Mouse (Mus musculus) neural tube, embryonic 11.5 days (tissue): ENCODE results near the gene Arhgef3. TPM values are rescaled to one million over a fixed set of nuclear protein-coding genes. Genes with fewer than 3 reads are reported as not detected.

Experiments
- ATAC-seq: fragments of 200-750 bp; cut with Nextera tagmentation; 2 replicates; pipeline ENCODE4 v1.8.0; 2017; ENCODE audit warnings: moderate number of reproducible peaks, mild to moderate bottlenecking, moderate TSS enrichment, moderate library complexity; ENCODE audit not compliant: insufficient read depth, low FRiP score, low TSS enrichment
- DNase-seq: peaks from one replicate; pipeline ENCODE4 v3.0.0-alpha.2; 2015; ENCODE audit warnings: low spot score
- H3K27ac ChIP-seq: fragments of 300-500 bp; sonication (generic); 2 replicates; pipeline ENCODE4 v1.5.1; 2014; ENCODE audit warnings: low read depth, mild to moderate bottlenecking, low read length
- H3K27me3 ChIP-seq: fragments of 300-500 bp; sonication (generic); 2 replicates; pipeline ENCODE4 v1.6.1; 2014; ENCODE audit warnings: mild to moderate bottlenecking, low read length, mixed read lengths; ENCODE audit not compliant: control insufficient read depth, insufficient read depth
- H3K36me3 ChIP-seq: fragments of 300-500 bp; sonication (generic); 2 replicates; pipeline ENCODE4 v1.6.1; 2014; ENCODE audit warnings: mild to moderate bottlenecking, low read length, moderate library complexity, mixed read lengths; ENCODE audit not compliant: control insufficient read depth, insufficient read depth
- H3K4me1 ChIP-seq: fragments of 300-500 bp; sonication (generic); 2 replicates; pipeline ENCODE4 v1.6.1; 2014; ENCODE audit warnings: low read length, mixed read lengths; ENCODE audit not compliant: control insufficient read depth, insufficient read depth
- H3K4me2 ChIP-seq: fragments of 300-500 bp; sonication (generic); 2 replicates; pipeline ENCODE4 v1.6.1; 2014; ENCODE audit warnings: low read depth, mild to moderate bottlenecking, moderate library complexity
- H3K4me3 ChIP-seq: fragments of 300-500 bp; sonication (generic); 2 replicates; pipeline ENCODE4 v1.5.1; 2014; ENCODE audit warnings: low read depth, low read length
- H3K9ac ChIP-seq: fragments of 300-500 bp; sonication (generic); 2 replicates; pipeline ENCODE4 v1.6.1; 2014; ENCODE audit warnings: mild to moderate bottlenecking, low read length
- H3K9me3 ChIP-seq: fragments of 300-500 bp; sonication (generic); 2 replicates; pipeline ENCODE4 v1.6.1; 2016; ENCODE audit warnings: low read length; ENCODE audit not compliant: control insufficient read depth
- WGBS: fragments of 180-500 bp; shearing (Covaris S2); extraction: QIAGEN DNeasy Blood & Tissue Kit; methylation state at CpG from one replicate; pipeline ENCODE4 v1.1.7; 2014; 5-methylcytosine and 5-hydroxymethylcytosine counted together
- polyA plus RNA-seq: library from polyadenylated mRNA; unstranded; fragments of >200 nt; fragmentation: Nextera tagmentation; extraction: Ambion mirVana; gene quantifications from 2 replicates; pipeline ENCODE4 v1.2.1, GENCODE M21; 2014

Arhgef3 gene
- polyA plus RNA-seq, 1 experiment from 2014 or later: 5.1 TPM

- no peaks in the 10 kb centered on the region for H3K4me1 ChIP-seq
- H3K27me3 ChIP-seq: no peaks in the 10 kb centered on the region
- no peaks in the 10 kb centered on the region for H3K36me3 ChIP-seq
- H3K4me3 ChIP-seq: no peak overlapping the region
- no peaks in the 10 kb centered on the region for H3K9me3 ChIP-seq
- WGBS: 56% methylated on average over 5 of the region's 6 CpGs
- ATAC-seq (no peak), DNase-seq (no peak)
- H3K27ac ChIP-seq: no peak overlapping the region
- no peak overlapping the region for H3K9ac ChIP-seq
- no peak overlapping the region for H3K4me2 ChIP-seq
Measured at GRCm38 (mm10) chr14:27262349-27262748, 147.7 kb downstream of the Arhgef3 start.

- Histone ChIP-seq H3K27me3 (no peaks in the 10 kb centered on the region), H3K36me3 (no peaks in the 10 kb centered on the region), H3K27ac (no peak overlapping the region), H3K4me1 (no peaks in the 10 kb centered on the region), H3K9ac (no peak overlapping the region), H3K9me3 (no peaks in the 10 kb centered on the region), H3K4me3 (no peak overlapping the region), H3K4me2 (no peak overlapping the region)
- DNase-seq (no peak), ATAC-seq (no peak)
- WGBS: 64% methylated on average over 1 of the region's 1 CpGs
Measured at GRCm38 (mm10) chr14:27266601-27267000, 151.9 kb downstream of the Arhgef3 start.

GRCm38 (mm10) chr14:27268137-27268536, 153.4 kb downstream of the Arhgef3 start:
- Histone ChIP-seq H3K4me3 (no peak overlapping the region), H3K27me3 (no peaks in the 10 kb centered on the region), H3K9ac (no peak overlapping the region), H3K27ac (no peak overlapping the region), H3K4me1 (no peaks in the 10 kb centered on the region), H3K36me3 (no peaks in the 10 kb centered on the region), H3K9me3 (no peaks in the 10 kb centered on the region), H3K4me2 (no peak overlapping the region)
- 73% methylated on average over 5 of the region's 5 CpGs for WGBS
- no peak for ATAC-seq
- no peak for DNase-seq

GRCm38 (mm10) chr14:27268986-27269700, 154.4 kb downstream of the Arhgef3 start:
- WGBS: 87% methylated on average over 16 of the region's 16 CpGs
- H3K4me1 ChIP-seq: no peaks in the 10 kb centered on the region
- no peak overlapping the region for H3K27ac ChIP-seq
- no peaks in the 10 kb centered on the region for H3K9me3 ChIP-seq
- no peak overlapping the region for H3K4me2 ChIP-seq
- H3K36me3 ChIP-seq: no peaks in the 10 kb centered on the region
- H3K9ac ChIP-seq: no peak overlapping the region
- DNase-seq (no peak), ATAC-seq (no peak)
- no peaks in the 10 kb centered on the region for H3K27me3 ChIP-seq
- no peak overlapping the region for H3K4me3 ChIP-seq

- WGBS: 72% methylated on average over 4 of the region's 4 CpGs
- Histone ChIP-seq H3K4me3 (no peak overlapping the region), H3K4me1 (no peaks in the 10 kb centered on the region), H3K36me3 (no peaks in the 10 kb centered on the region), H3K27ac (no peak overlapping the region), H3K9me3 (no peaks in the 10 kb centered on the region), H3K27me3 (no peaks in the 10 kb centered on the region), H3K4me2 (no peak overlapping the region), H3K9ac (no peak overlapping the region)
- DNase-seq: no peak
- no peak for ATAC-seq
Measured at GRCm38 (mm10) chr14:27269836-27270235, 155.1 kb downstream of the Arhgef3 start.

- no peak overlapping the region for H3K9ac ChIP-seq
- H3K4me2 ChIP-seq: no peak overlapping the region
- H3K27ac ChIP-seq: no peak overlapping the region
- ATAC-seq (no peak), DNase-seq (no peak)
- 84% methylated on average over 4 of the region's 4 CpGs for WGBS
- H3K4me3 ChIP-seq: no peak overlapping the region
- H3K36me3 ChIP-seq: no peaks in the 10 kb centered on the region
- no peaks in the 10 kb centered on the region for H3K27me3 ChIP-seq
- no peaks in the 10 kb centered on the region for H3K9me3 ChIP-seq
- no peaks in the 10 kb centered on the region for H3K4me1 ChIP-seq
Measured at GRCm38 (mm10) chr14:27270466-27270865, 155.8 kb downstream of the Arhgef3 start.

GRCm38 (mm10) chr14:27271371-27272071, 156.8 kb downstream of the Arhgef3 start:
- no peak for ATAC-seq
- H3K4me1 ChIP-seq: no peaks in the 10 kb centered on the region
- no peaks in the 10 kb centered on the region for H3K36me3 ChIP-seq
- H3K9ac ChIP-seq: no peak overlapping the region
- no peaks in the 10 kb centered on the region for H3K9me3 ChIP-seq
- 78% methylated on average over 10 of the region's 10 CpGs for WGBS
- H3K27ac ChIP-seq: no peak overlapping the region
- H3K27me3 ChIP-seq: no peaks in the 10 kb centered on the region
- DNase-seq: no peak
- H3K4me2 ChIP-seq: no peak overlapping the region
- H3K4me3 ChIP-seq: no peak overlapping the region

GRCm38 (mm10) chr14:27272072-27272834, 157.6 kb downstream of the Arhgef3 start:
- Histone ChIP-seq H3K36me3 (no peaks in the 10 kb centered on the region), H3K4me3 (no peak overlapping the region), H3K4me1 (no peaks in the 10 kb centered on the region), H3K27ac (no peak overlapping the region), H3K9ac (no peak overlapping the region), H3K27me3 (no peaks in the 10 kb centered on the region), H3K9me3 (no peaks in the 10 kb centered on the region), H3K4me2 (no peak overlapping the region)
- no peak for DNase-seq
- ATAC-seq: no peak
- 54% methylated on average over 11 of the region's 11 CpGs for WGBS
